Mouse (Mus musculus): ENCODE results near the gene Jhy. TPM values are rescaled to one million over a fixed set of nuclear protein-coding genes. Genes with fewer than 3 reads are reported as not detected.
A peak's percentile ranks its signal among the peaks of the same experiment; 100 is the strongest.

Jhy gene
- polyA plus RNA-seq, 1 experiment from 2014 or later, result 2.0 TPM

GRCm38 (mm10) chr9:40874961-40875360, 89.0 kb downstream of the Jhy start:
- H3K27me3 ChIP-seq, result peaks cover 92% of the 10 kb centered on the region
- H3K36me3 ChIP-seq, result no peaks in the 10 kb centered on the region
- H3K27ac ChIP-seq (replicated peaks), result no peak overlapping the region
- no peaks in the 10 kb centered on the region for H3K9me3 ChIP-seq
- H3K4me3 ChIP-seq, result no peak overlapping the region
- peaks cover 26% of the 10 kb centered on the region for H3K4me1 ChIP-seq (replicated peaks)
- WGBS, result 7% methylated on average over 4 of the region's 4 CpGs
- ATAC-seq (ENCODE audit: low read depth), result no peak
- H3K9ac ChIP-seq, result no peak overlapping the region
- H3K4me2 ChIP-seq, result no peak overlapping the region

- ATAC-seq (ENCODE audit: low read depth), result peak; percentile 68
- Histone ChIP-seq H3K27ac (replicated peaks) (no peak within 1 kb of the TSS), H3K4me2 (peak within 1 kb of the TSS; percentile 33), H3K4me3 (no peak within 1 kb of the TSS), H3K36me3 (no peaks in the 10 kb centered on the region), H3K27me3 (peaks cover 92% of the 10 kb centered on the region), H3K9ac (no peak within 1 kb of the TSS), H3K9me3 (no peaks in the 10 kb centered on the region), H3K4me1 (replicated peaks) (peaks cover 26% of the 10 kb centered on the region)
- WGBS, result 2% methylated on average over 32 of the region's 32 CpGs
Measured at GRCm38 (mm10) chr9:40873556-40874470, 90.1 kb downstream of the Jhy start, which contains the start of gene Bsx. Bsx (plus strand) TSS chr9:40874127.

- no peak overlapping the region for H3K27ac ChIP-seq (replicated peaks)
- peak overlapping the region; percentile 4 for H3K4me3 ChIP-seq
- peaks cover 11% of the 10 kb centered on the region for H3K4me1 ChIP-seq (replicated peaks)
- no peaks in the 10 kb centered on the region for H3K36me3 ChIP-seq
- peak overlapping the region; percentile 38; the same call in 1 of the 2 replicates for H3K4me2 ChIP-seq
- no peaks in the 10 kb centered on the region for H3K9me3 ChIP-seq
- WGBS, result 5% methylated on average over 8 of the region's 8 CpGs
- no peak overlapping the region for H3K9ac ChIP-seq
- ATAC-seq (ENCODE audit: low read depth), result no peak
- peaks cover 88% of the 10 kb centered on the region for H3K27me3 ChIP-seq
Measured at GRCm38 (mm10) chr9:40872156-40872478, 91.8 kb downstream of the Jhy start.

GRCm38 (mm10) chr9:40871369-40872155, 92.4 kb downstream of the Jhy start:
- peaks cover 10% of the 10 kb centered on the region for H3K4me1 ChIP-seq (replicated peaks)
- H3K27me3 ChIP-seq, result peaks cover 85% of the 10 kb centered on the region
- H3K9ac ChIP-seq, result no peak overlapping the region
- no peak overlapping the region for H3K27ac ChIP-seq (replicated peaks)
- H3K9me3 ChIP-seq, result no peaks in the 10 kb centered on the region
- WGBS, result under 1% methylated on average over 34 of the region's 34 CpGs
- peak overlapping the region; percentile 4 for H3K4me3 ChIP-seq
- H3K36me3 ChIP-seq, result no peaks in the 10 kb centered on the region
- H3K4me2 ChIP-seq, result peak overlapping the region; percentile 38
- ATAC-seq (ENCODE audit: low read depth), result no peak

- H3K4me1 ChIP-seq (replicated peaks), result peaks cover 10% of the 10 kb centered on the region
- no peak overlapping the region for H3K9ac ChIP-seq
- no peaks in the 10 kb centered on the region for H3K36me3 ChIP-seq
- no peak overlapping the region for H3K4me2 ChIP-seq
- H3K27me3 ChIP-seq, result peaks cover 73% of the 10 kb centered on the region
- H3K27ac ChIP-seq (replicated peaks), result no peak overlapping the region
- H3K4me3 ChIP-seq, result no peak overlapping the region
- H3K9me3 ChIP-seq, result no peaks in the 10 kb centered on the region
- WGBS, result 80% methylated on average over 5 of the region's 5 CpGs
- no peak for ATAC-seq (ENCODE audit: low read depth)
Measured at GRCm38 (mm10) chr9:40870331-40870730, 93.6 kb downstream of the Jhy start.

- Histone ChIP-seq H3K27ac (replicated peaks) (peak overlapping the region; percentile 38; the same call in 1 of the 2 replicates), H3K27me3 (peaks cover 57% of the 10 kb centered on the region)
- WGBS, result 3% methylated on average over 9 of the region's 9 CpGs
Measured at GRCm38 (mm10) chr9:40859196-40859595, 104.7 kb downstream of the Jhy start.

GRCm38 (mm10) chr9:40858461-40859160, 105.3 kb downstream of the Jhy start:
- H3K36me3 ChIP-seq, result no peaks in the 10 kb centered on the region
- peaks cover 58% of the 10 kb centered on the region for H3K27me3 ChIP-seq
- WGBS, result 5% methylated on average over 21 of the region's 21 CpGs
- peak overlapping the region; percentile 65 for H3K27ac ChIP-seq (replicated peaks)
- ATAC-seq (ENCODE audit: low read depth), result peak; percentile 51; the same call in 1 of the 2 replicates
- H3K9ac ChIP-seq, result peak overlapping the region; percentile 57
- H3K4me1 ChIP-seq (replicated peaks), result peaks cover 14% of the 10 kb centered on the region
- peak overlapping the region; percentile 56 for H3K4me2 ChIP-seq
- H3K4me3 ChIP-seq, result peak overlapping the region; percentile 35
- no peaks in the 10 kb centered on the region for H3K9me3 ChIP-seq

More at GRCm38 (mm10) chr9:40859196-40859595, 104.7 kb downstream of the Jhy start:
- H3K9ac ChIP-seq, result 0 out of 2 replicates have a peak overlapping the region, but pooled peaks have one; percentile 26
- H3K4me2 ChIP-seq, result peak overlapping the region; percentile 56
- peak overlapping the region; percentile 35 for H3K4me3 ChIP-seq
- no peaks in the 10 kb centered on the region for H3K9me3 ChIP-seq
- peak; percentile 49; the same call in 1 of the 2 replicates for ATAC-seq (ENCODE audit: low read depth)
- H3K36me3 ChIP-seq, result no peaks in the 10 kb centered on the region
- H3K4me1 ChIP-seq (replicated peaks), result peaks cover 14% of the 10 kb centered on the region

- Histone ChIP-seq H3K9me3 (no peaks in the 10 kb centered on the region), H3K9ac (no peak overlapping the region), H3K27ac (replicated peaks) (peak overlapping the region; percentile 29), H3K4me3 (no peak overlapping the region), H3K4me2 (no peak overlapping the region), H3K4me1 (replicated peaks) (peaks cover 10% of the 10 kb centered on the region), H3K36me3 (no peaks in the 10 kb centered on the region), H3K27me3 (peaks cover 24% of the 10 kb centered on the region)
- no peak for ATAC-seq (ENCODE audit: low read depth)
- 7% methylated on average over 2 of the region's 2 CpGs for WGBS
Measured at GRCm38 (mm10) chr9:40851515-40851914, 112.4 kb downstream of the Jhy start.

Other genes with a start within 250 kb of the Jhy start
- gene Hspa8, start 163.1 kb downstream of the Jhy start, polyA plus RNA-seq (2015; fragmentation: Nextera tagmentation; extraction: Ambion mirVana), result 2,997 and 3,038 TPM in 2 replicates
- not detected in 2 replicates for gene Bsx, start 90.0 kb downstream of the Jhy start, polyA plus RNA-seq (2015; fragmentation: Nextera tagmentation; extraction: Ambion mirVana)
- gene Crtam, start 40.5 kb upstream of the Jhy start, polyA plus RNA-seq (2015; fragmentation: Nextera tagmentation; extraction: Ambion mirVana), result 0.15 and 0.20 TPM in 2 replicates
- gene Ubash3b, start 197.6 kb upstream of the Jhy start, polyA plus RNA-seq (2015; fragmentation: Nextera tagmentation; extraction: Ambion mirVana), result 26.0 and 34.8 TPM in 2 replicates

Data from neural tube, embryonic 13.5 days (tissue).